Mouse (Mus musculus): ENCODE measurements around the gene Nfib.

DNA sequence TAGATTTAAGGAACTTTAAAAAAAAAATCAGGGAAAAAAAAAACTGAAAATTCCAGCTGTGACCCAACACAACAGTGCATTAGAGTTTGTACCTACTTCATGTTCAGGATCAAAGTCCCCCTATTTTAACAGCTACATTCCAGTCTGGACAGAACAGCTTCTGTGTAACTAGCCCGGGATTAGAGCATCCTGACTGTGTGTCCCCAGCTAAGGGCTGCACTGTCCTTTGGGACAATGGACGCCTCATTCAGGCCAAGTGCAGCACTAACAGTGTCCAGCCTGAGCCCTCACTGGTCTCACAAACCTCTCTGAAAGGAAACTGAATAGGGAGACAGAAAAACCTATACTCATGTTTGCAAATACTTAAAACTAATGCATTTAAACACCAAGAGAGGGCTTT is 229.1 kb downstream of the Nfib start:
- TF ChIP-seq CTCF (IDR thresholded peaks at IDR 0.05) (no peak), EP300 (IDR thresholded peaks at IDR 0.05) (no peak)

All from lung, postnatal 0 days (tissue).